Mouse (Mus musculus): ENCODE data around the gene Nav2.

DNA sequence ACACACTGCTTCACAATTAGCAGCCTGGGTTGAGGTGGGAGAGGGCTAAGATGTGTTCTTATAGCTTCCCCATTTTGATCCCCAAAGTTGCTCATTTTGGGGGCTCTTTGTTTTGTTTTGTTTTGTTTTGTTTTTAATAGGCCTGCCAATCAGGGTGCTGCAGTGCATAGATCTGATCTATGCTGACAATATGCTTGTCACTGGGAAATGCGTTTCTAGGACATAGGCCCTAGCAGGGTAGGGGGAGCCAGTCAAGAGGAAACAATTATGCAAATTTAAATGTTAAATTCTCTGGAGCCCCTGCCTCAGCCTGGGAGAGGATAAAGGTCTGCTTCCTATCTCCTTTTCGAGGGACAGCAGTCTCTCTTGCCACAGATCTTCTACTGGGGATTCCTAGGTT, 6.1 kb upstream of the Nav2 start:
- TF ChIP-seq POLR2AphosphoS5 (IDR thresholded peaks at IDR 0.05; ENCODE audit: insufficient replicate concordance, low read depth, low read length) (no peak), CTCF (IDR thresholded peaks at IDR 0.05; ENCODE audit: low read depth, low read length) (no peak), GATA1 (IDR thresholded peaks at IDR 0.05; ENCODE audit: borderline replicate concordance, low read length) (no peak)
